Mouse (Mus musculus): Measurements from ENCODE around the gene Caprin1. TPM values are rescaled to one million over a fixed set of nuclear protein-coding genes. Genes with fewer than 3 reads are reported as not detected.

The Caprin1 gene
- polyA plus RNA-seq, 1 experiment from 2014 or later = 347 TPM

Small RNA genes within 50 kb of the gene (microRNA-seq; reads per million reads assigned to microRNA genes)
- gene Gm22757 (not detected), gene Gm22761 (not detected)

Other genes with a start within 250 kb of the Caprin1 start
- 19.0 and 33.2 TPM in 2 replicates for gene Abtb2, start 231.3 kb downstream of the Caprin1 start, polyA plus RNA-seq (2016; fragmentation: Nextera tagmentation; extraction: Ambion mirVana)
- gene Nat10, start 36.4 kb downstream of the Caprin1 start, polyA plus RNA-seq (2016; fragmentation: Nextera tagmentation; extraction: Ambion mirVana) = 26.6 and 32.2 TPM in 2 replicates
- gene Lmo2, start 160.3 kb upstream of the Caprin1 start, polyA plus RNA-seq (2016; fragmentation: Nextera tagmentation; extraction: Ambion mirVana) = 21.7 and 35.2 TPM in 2 replicates
- 46.2 and 46.3 TPM in 2 replicates for gene Fbxo3, start 230.1 kb upstream of the Caprin1 start, polyA plus RNA-seq (2016; fragmentation: Nextera tagmentation; extraction: Ambion mirVana)
- 1.5 and 1.9 TPM in 2 replicates for gene 4931422A03Rik, start 230.7 kb upstream of the Caprin1 start, polyA plus RNA-seq (2016; fragmentation: Nextera tagmentation; extraction: Ambion mirVana)